In the genomic region with DNA sequence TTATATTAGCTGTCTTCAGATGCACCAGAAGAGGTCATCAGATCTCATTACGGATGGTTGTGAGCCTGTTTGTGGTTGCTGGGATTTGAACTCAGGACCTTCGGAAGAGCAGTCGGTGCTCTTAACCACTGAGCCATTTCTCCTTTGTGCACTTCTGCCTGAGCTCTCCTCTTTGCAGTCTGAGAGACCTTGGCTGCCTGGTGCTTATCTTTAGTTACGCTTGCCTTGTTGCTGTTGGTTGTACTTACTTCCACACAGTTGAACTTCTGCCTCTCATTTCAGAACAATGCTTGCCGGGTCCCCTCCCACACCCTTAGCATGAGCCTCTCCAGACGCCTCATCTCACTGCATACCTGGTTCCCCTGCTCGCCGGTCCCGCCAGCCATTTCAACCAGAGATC, we compare ENCODE assay signal across 27 mouse cellular contexts. TPM values are rescaled to one million over a fixed set of nuclear protein-coding genes. Genes with fewer than 3 reads are reported as not detected.
"Had no signal": no experiment of that assay in that cellular context is flagged by ENCODE, and none has a peak within 500 bp of the region (broad histone marks: within the 10 kb centered on the region; RNA-seq: fewer than 3 reads in every experiment).

No protein-coding gene starts in this region.

- H3K9me3 ChIP-seq: embryonic facial prominence, embryonic 10.5 days; embryonic facial prominence, embryonic 12.5 days; embryonic facial prominence, embryonic 13.5 days; embryonic facial prominence, embryonic 15.5 days; forebrain, embryonic 10.5 days; forebrain, embryonic 12.5 days; forebrain, embryonic 13.5 days; forebrain, embryonic 15.5 days had no signal

- H3K4me1 ChIP-seq: embryonic facial prominence, embryonic 12.5 days; embryonic facial prominence, embryonic 13.5 days; embryonic facial prominence, embryonic 15.5 days had no signal

- H3K36me3 ChIP-seq: embryonic facial prominence, embryonic 10.5 days; embryonic facial prominence, embryonic 12.5 days; embryonic facial prominence, embryonic 13.5 days; embryonic facial prominence, embryonic 15.5 days; forebrain, embryonic 10.5 days; forebrain, embryonic 12.5 days; forebrain, embryonic 15.5 days had no signal

- H3K27ac ChIP-seq: embryonic facial prominence, embryonic 10.5 days; embryonic facial prominence, embryonic 12.5 days; embryonic facial prominence, embryonic 13.5 days; embryonic facial prominence, embryonic 15.5 days; forebrain, embryonic 10.5 days; forebrain, embryonic 12.5 days; forebrain, embryonic 13.5 days; forebrain, embryonic 15.5 days; gastrocnemius, adult 2 months; heart, adult 2 months had no signal

- H3K4me3 ChIP-seq: embryonic facial prominence, embryonic 10.5 days; embryonic facial prominence, embryonic 12.5 days; embryonic facial prominence, embryonic 13.5 days; embryonic facial prominence, embryonic 15.5 days; erythroblast, embryonic 14.5 days; forebrain, embryonic 10.5 days; forebrain, embryonic 12.5 days; forebrain, embryonic 13.5 days; forebrain, embryonic 15.5 days; gastrocnemius, adult 2 months; heart, adult 2 months had no signal

- H3K9ac ChIP-seq: embryonic facial prominence, embryonic 12.5 days; embryonic facial prominence, embryonic 13.5 days; embryonic facial prominence, embryonic 15.5 days; forebrain, embryonic 12.5 days; forebrain, embryonic 13.5 days; forebrain, embryonic 15.5 days; forebrain, postnatal 0 days had no signal

- DNase-seq: cerebellum, adult 8-10 months; cerebellum, adult 9-10 months; cerebellum, adult 9-11 months; cerebellum, postnatal 10 days; cerebellum, postnatal 14 days; cerebellum, postnatal 25 days; cerebellum, postnatal 36 days; embryo, embryonic 11 days; forebrain, postnatal 0 days; gastrocnemius, adult 2 months; gastrocnemius, postnatal 10 days; gastrocnemius, postnatal 14 days; gastrocnemius, postnatal 25 days; gastrocnemius, postnatal 36 days; heart, adult 11 months; heart, adult 18-20 months; heart, adult 2 months had no signal

- H3K27me3 ChIP-seq: embryonic facial prominence, embryonic 13.5 days; embryonic facial prominence, embryonic 15.5 days; forebrain, embryonic 15.5 days had no signal

RNA-seq across cellular contexts. Expression of a gene that starts 14.1 kb away (rescaled TPM):
- total RNA-seq: common myeloid progenitor, adult 5-6 weeks had no signal
- polyA plus RNA-seq: erythroblast, embryonic 14.5 days had no signal
